ENCODE assay signal across 9 mouse cellular contexts in the genomic region with DNA sequence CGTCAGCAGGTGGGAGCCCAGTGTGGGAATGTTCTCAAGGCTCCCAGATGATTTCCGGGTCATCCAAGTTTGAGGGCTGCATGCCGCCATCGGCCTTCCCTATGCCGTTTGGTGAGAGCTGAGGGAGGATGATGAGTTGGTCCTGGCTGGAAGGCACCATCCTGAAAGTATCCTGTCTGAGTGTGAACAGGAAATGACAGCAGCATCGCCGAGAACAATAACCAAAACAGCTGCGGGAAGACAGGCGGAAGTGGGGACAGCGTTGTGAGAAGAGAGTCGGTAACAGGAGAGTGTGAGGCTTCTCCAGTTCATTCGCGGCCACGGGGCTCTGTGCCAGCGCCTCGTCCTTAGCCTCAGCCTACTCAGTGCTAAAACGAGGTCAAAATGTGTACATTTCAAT. TPM values are rescaled to one million over a fixed set of nuclear protein-coding genes. Genes with fewer than 3 reads are reported as not detected.
DNase-seq lines count a peak whose midpoint lies in the region; ATAC-seq lines count a peak whose summit lies in the region.
"Had no signal": no experiment of that assay in that cellular context is flagged by ENCODE, and none has a peak within 500 bp of the region (broad histone marks: within the 10 kb centered on the region; RNA-seq: fewer than 3 reads in every experiment).

No protein-coding gene starts in this region.

- peak overlapping the region; percentile 60; the same call in 1 of the 2 replicates for H3K27ac ChIP-seq in stomach, embryonic 16.5 days (ENCODE audit: low read length)
- H3K27ac ChIP-seq: limb, embryonic 13.5 days had no signal

- WGBS in stomach, embryonic 16.5 days = 62% methylated on average over 17 of the region's 17 CpGs

- DNase-seq in gastrocnemius, postnatal 10 days = peak; percentile 43
- no peak for DNase-seq in gastrocnemius, adult 18-20 months (ENCODE audit: low spot score)
- peak; percentile 42 to 75 for DNase-seq in heart, adult 9 months (ENCODE audit: low spot score in 2 of 2)
- peak; percentile 76 to 89 for DNase-seq in kidney, postnatal 25 days
- DNase-seq in left cerebral cortex, adult 11 months (ENCODE audit: low spot score) = no peak
- DNase-seq in layer of hippocampus, postnatal 14 days (ENCODE audit: low spot score in 2 of 2) = no peak
- DNase-seq in embryo, embryonic 11 days = no peak

- no peaks in the 10 kb centered on the region for H3K27me3 ChIP-seq in stomach, embryonic 16.5 days (ENCODE audit: control insufficient read depth, insufficient read depth, low read length)
- H3K27me3 ChIP-seq: limb, embryonic 13.5 days had no signal

- H3K36me3 ChIP-seq in stomach, embryonic 16.5 days (ENCODE audit: control insufficient read depth, insufficient read depth, low read length) = no peaks in the 10 kb centered on the region
- H3K36me3 ChIP-seq: limb, embryonic 13.5 days had no signal

- no peaks in the 10 kb centered on the region for H3K9me3 ChIP-seq in stomach, embryonic 16.5 days (replicated peaks; ENCODE audit: control insufficient read depth, low read length)
- H3K9me3 ChIP-seq: limb, embryonic 13.5 days had no signal

- H3K4me1 ChIP-seq in stomach, embryonic 16.5 days (ENCODE audit: control insufficient read depth, insufficient read depth, low read length) = peaks cover 6% of the 10 kb centered on the region
- H3K4me1 ChIP-seq: limb, embryonic 13.5 days had no signal

- H3K4me3 ChIP-seq in stomach, embryonic 16.5 days (replicated peaks; ENCODE audit: low read length) = no peak overlapping the region
- H3K4me3 ChIP-seq: limb, embryonic 13.5 days had no signal

- no peak overlapping the region for H3K9ac ChIP-seq in stomach, embryonic 16.5 days (ENCODE audit: low read length)
- H3K9ac ChIP-seq: limb, embryonic 13.5 days had no signal

- peak; percentile 44; the same call in 1 of the 2 replicates for ATAC-seq in stomach, embryonic 16.5 days (ENCODE audit: insufficient read depth, low FRiP score)

- H3K4me2 ChIP-seq in stomach, embryonic 16.5 days (ENCODE audit: low read depth, low read length) = no peak overlapping the region
- H3K4me2 ChIP-seq: limb, embryonic 13.5 days had no signal

RNA-seq across cellular contexts. Expression of gene Ldhb, which starts 30.7 kb away (rescaled TPM):
- 10 to 100 TPM; 90.6 to 93.5 TPM for total RNA-seq in gastrocnemius, postnatal 10 days (2021)
- total RNA-seq in gastrocnemius, adult 18-20 months (2021) = 100 to 1,000 TPM; 379 to 613 TPM
- polyA plus RNA-seq in stomach, embryonic 16.5 days (2015; fragmentation: Nextera tagmentation; extraction: Ambion mirVana) = 156 and 159 TPM in 2 replicates
- 100 to 1,000 TPM; 450 to 461 TPM for total RNA-seq in layer of hippocampus, postnatal 14 days (2021)

RNA-seq across cellular contexts. Expression of gene Kcnj8, which starts 32.9 kb away (rescaled TPM):
- 10 to 100 TPM; 20.3 to 20.8 TPM for total RNA-seq in gastrocnemius, postnatal 10 days (2021)
- 1 to 10 TPM; 4.3 to 7.4 TPM for total RNA-seq in gastrocnemius, adult 18-20 months (2021)
- polyA plus RNA-seq in stomach, embryonic 16.5 days (2015; fragmentation: Nextera tagmentation; extraction: Ambion mirVana) = 51.8 and 57.9 TPM in 2 replicates
- 1 to 10 TPM; 2.8 to 4.1 TPM for total RNA-seq in layer of hippocampus, postnatal 14 days (2021)

Comparison
In these comparisons a context has a peak if more than half of its experiments do, and no peak if none do; other contexts are left out.
1. DNase-seq: peak in gastrocnemius, postnatal 10 days (single experiment), heart, adult 9 months (2 of 2) and kidney, postnatal 25 days (2 of 2); none in gastrocnemius, adult 18-20 months (single experiment), left cerebral cortex, adult 11 months (single experiment), layer of hippocampus, postnatal 14 days (0 of 2) and embryo, embryonic 11 days (single experiment).
2. RNA of gene Ldhb, which starts 30.7 kb away (total RNA-seq): 379 to 613 TPM in gastrocnemius, adult 18-20 months and 450 to 461 TPM in layer of hippocampus, postnatal 14 days; 90.6 to 93.5 TPM in gastrocnemius, postnatal 10 days; every median in the first group is over 4 times any median in the second.